Mouse (Mus musculus): Measurements from ENCODE around the gene Phyh. TPM values are rescaled to one million over a fixed set of nuclear protein-coding genes. Genes with fewer than 3 reads are reported as not detected.

Gene Phyh
- polyA plus RNA-seq, 1 experiment from 2014 or later = 38.2 TPM

Other genes with a start within 250 kb of the Phyh start
- 1.9 and 2.0 TPM in 2 replicates for gene Bend7, start 201.2 kb upstream of the Phyh start, polyA plus RNA-seq (2014; fragmentation: Nextera tagmentation; extraction: Ambion mirVana)
- gene Sephs1, start 37.5 kb upstream of the Phyh start, polyA plus RNA-seq (2014; fragmentation: Nextera tagmentation; extraction: Ambion mirVana) = 76.1 and 86.6 TPM in 2 replicates
- gene Ucma, start 57.1 kb downstream of the Phyh start, polyA plus RNA-seq (2014; fragmentation: Nextera tagmentation; extraction: Ambion mirVana) = 2.3 and 3.0 TPM in 2 replicates
- gene Mcm10, start 93.8 kb downstream of the Phyh start, polyA plus RNA-seq (2014; fragmentation: Nextera tagmentation; extraction: Ambion mirVana) = 23.3 and 23.8 TPM in 2 replicates
- gene Optn, start 145.0 kb downstream of the Phyh start, polyA plus RNA-seq (2014; fragmentation: Nextera tagmentation; extraction: Ambion mirVana) = 6.8 and 7.1 TPM in 2 replicates
- gene Ccdc3, start 218.8 kb downstream of the Phyh start, polyA plus RNA-seq (2014; fragmentation: Nextera tagmentation; extraction: Ambion mirVana) = 25.8 and 25.9 TPM in 2 replicates

All from embryonic facial prominence, embryonic 14.5 days (tissue).